Mouse (Mus musculus) heart, embryonic 14.5 days (tissue): ENCODE results near the gene Spock1. TPM values are rescaled to one million over a fixed set of nuclear protein-coding genes. Genes with fewer than 3 reads are reported as not detected.

ENCODE experiments used
- ATAC-seq: fragments of 200-750 bp; cut with Nextera tagmentation; 2 replicates; pipeline ENCODE4 v1.8.0; 2017; ENCODE audit warnings: low read depth, moderate TSS enrichment; ENCODE audit not compliant: insufficient number of reproducible peaks, insufficient read depth, low FRiP score
- H3K27ac ChIP-seq, 2 experiments: fragments of 200-500 bp in 1 of 2; fragments of 300-500 bp in 1 of 2; sonication (generic) in 1 of 2; replicated peaks in 1 of 2; 2 replicates each; pipeline ENCODE4 v1.5.1; 2012 to 2014; ENCODE audit warnings: low read depth in 2 of 2, low read length in 2 of 2, control low read depth in 1 of 2, mild to moderate bottlenecking in 1 of 2, mixed read lengths in 1 of 2; ENCODE audit not compliant: control insufficient read depth in 1 of 2, insufficient read depth in 1 of 2
- H3K27me3 ChIP-seq: fragments of 300-500 bp; sonication (generic); 2 replicates; pipeline ENCODE4 v1.6.1; 2014; ENCODE audit warnings: mild to moderate bottlenecking, low read length, control low read depth; ENCODE audit not compliant: control insufficient read depth, insufficient read depth
- H3K36me3 ChIP-seq: fragments of 300-500 bp; sonication (generic); 2 replicates; pipeline ENCODE4 v1.6.1; 2014; ENCODE audit warnings: mild to moderate bottlenecking, control low read depth, low read length, mixed read lengths; ENCODE audit not compliant: control insufficient read depth, insufficient read depth
- H3K4me1 ChIP-seq, 2 experiments: fragments of 200-500 bp in 1 of 2; fragments of 300-500 bp in 1 of 2; sonication (generic) in 1 of 2; 2 replicates each; pipeline ENCODE4 v1.6.1; 2012 to 2014; ENCODE audit warnings: low read length in 2 of 2, control low read depth in 1 of 2, mixed read lengths in 1 of 2; ENCODE audit not compliant: control insufficient read depth in 2 of 2, insufficient read depth in 2 of 2
- H3K4me2 ChIP-seq: fragments of 300-500 bp; sonication (generic); 2 replicates; pipeline ENCODE4 v1.6.1; 2014; ENCODE audit warnings: mild to moderate bottlenecking, low read length
- H3K4me3 ChIP-seq, 2 experiments: fragments of 200-500 bp in 1 of 2; fragments of 300-500 bp in 1 of 2; sonication (generic) in 1 of 2; 2 replicates each; pipeline ENCODE4 v1.5.1; 2012 to 2014; ENCODE audit warnings: low read length in 2 of 2, mild to moderate bottlenecking in 2 of 2, control low read depth in 1 of 2, low read depth in 1 of 2, moderate library complexity in 1 of 2; ENCODE audit not compliant: control insufficient read depth in 1 of 2, insufficient read depth in 1 of 2
- H3K9ac ChIP-seq: fragments of 300-500 bp; sonication (generic); 2 replicates; pipeline ENCODE4 v1.6.1; 2014; ENCODE audit warnings: mild to moderate bottlenecking, low read length
- H3K9me3 ChIP-seq: fragments of 300-500 bp; sonication (generic); 2 replicates; pipeline ENCODE4 v1.6.1; 2016; ENCODE audit warnings: low read length, control low read depth; ENCODE audit not compliant: control insufficient read depth
- WGBS: fragments of 180-500 bp; shearing (Covaris S2); extraction: QIAGEN DNeasy Blood & Tissue Kit; methylation state at CpG from one replicate; pipeline ENCODE4 v1.1.7; 2014; 5-methylcytosine and 5-hydroxymethylcytosine counted together
- polyA plus RNA-seq: library from polyadenylated mRNA; unstranded; fragments of >200 nt; fragmentation: Nextera tagmentation; extraction: Ambion mirVana; gene quantifications from 2 replicates; pipeline ENCODE4 v1.2.1, GENCODE M21; 2014

The Spock1 gene
- polyA plus RNA-seq, 1 experiment from 2014 or later: 0.70 TPM

- H3K4me2 ChIP-seq: no peak overlapping the region
- no peak overlapping the region for H3K4me3 ChIP-seq
- H3K9ac ChIP-seq: no peak overlapping the region
- 86% methylated on average over 2 of the region's 2 CpGs for WGBS
- H3K27me3 ChIP-seq: no peaks in the 10 kb centered on the region
- no peak overlapping the region for H3K27ac ChIP-seq
- peaks cover 5 to 6% of the 10 kb centered on the region in 2 experiments; a peak in 2 of 4 replicates for H3K4me1 ChIP-seq
- H3K36me3 ChIP-seq: no peaks in the 10 kb centered on the region
- no peak for ATAC-seq
- 0 out of 2 replicates have a peak, but pooled peaks cover 3% of the 10 kb centered on the region for H3K9me3 ChIP-seq
Measured at GRCm38 (mm10) chr13:57640968-57641367, 267.2 kb downstream of the Spock1 start.

GRCm38 (mm10) chr13:57638820-57639219, 269.3 kb downstream of the Spock1 start:
- ATAC-seq: no peak
- WGBS: 86% methylated on average over 5 of the region's 5 CpGs

GRCm38 (mm10) chr13:57637606-57638132, 270.5 kb downstream of the Spock1 start:
- ATAC-seq: no peak
- no peaks in the 10 kb centered on the region for H3K27me3 ChIP-seq
- no peaks in the 10 kb centered on the region for H3K9me3 ChIP-seq
- H3K4me2 ChIP-seq: no peak overlapping the region
- no peak overlapping the region for H3K27ac ChIP-seq
- no peaks in the 10 kb centered on the region for H3K36me3 ChIP-seq
- H3K4me3 ChIP-seq: no peak overlapping the region
- 84% methylated on average over 15 of the region's 15 CpGs for WGBS
- H3K9ac ChIP-seq: no peak overlapping the region
- H3K4me1 ChIP-seq: peaks cover 5 to 6% of the 10 kb centered on the region in 2 experiments; a peak in 2 of 4 replicates

More at GRCm38 (mm10) chr13:57638820-57639219, 269.3 kb downstream of the Spock1 start:
- H3K4me2 ChIP-seq: no peak overlapping the region
- peaks cover 5 to 6% of the 10 kb centered on the region in 2 experiments; a peak in 2 of 4 replicates for H3K4me1 ChIP-seq
- H3K4me3 ChIP-seq: no peak overlapping the region
- H3K9me3 ChIP-seq: no peaks in the 10 kb centered on the region
- no peak overlapping the region for H3K9ac ChIP-seq
- no peaks in the 10 kb centered on the region for H3K36me3 ChIP-seq
- no peaks in the 10 kb centered on the region for H3K27me3 ChIP-seq
- H3K27ac ChIP-seq: no peak overlapping the region

- Histone ChIP-seq H3K36me3 (no peaks in the 10 kb centered on the region), H3K4me1 (peaks cover 5 to 6% of the 10 kb centered on the region in 2 experiments; a peak in 2 of 4 replicates), H3K9me3 (no peaks in the 10 kb centered on the region), H3K27ac (no peak overlapping the region), H3K9ac (no peak overlapping the region), H3K27me3 (no peaks in the 10 kb centered on the region), H3K4me2 (no peak overlapping the region), H3K4me3 (no peak overlapping the region)
- 76% methylated on average over 10 of the region's 10 CpGs for WGBS
- no peak for ATAC-seq
Measured at GRCm38 (mm10) chr13:57637080-57637572, 271.0 kb downstream of the Spock1 start.

- H3K9ac ChIP-seq: no peak overlapping the region
- 70% methylated on average over 10 of the region's 10 CpGs for WGBS
- H3K27me3 ChIP-seq: no peaks in the 10 kb centered on the region
- no peak overlapping the region for H3K27ac ChIP-seq
- no peaks in the 10 kb centered on the region for H3K9me3 ChIP-seq
- no peak overlapping the region for H3K4me2 ChIP-seq
- 0 out of 4 replicates have a peak, but pooled peaks cover 0 to under 1% of the 10 kb centered on the region in 2 experiments for H3K4me1 ChIP-seq
- no peaks in the 10 kb centered on the region for H3K36me3 ChIP-seq
- ATAC-seq: no peak
- no peak overlapping the region for H3K4me3 ChIP-seq
Measured at GRCm38 (mm10) chr13:57636196-57637015, 271.7 kb downstream of the Spock1 start.

GRCm38 (mm10) chr13:57630532-57630931, 277.6 kb downstream of the Spock1 start:
- Histone ChIP-seq H3K27ac (no peak overlapping the region), H3K4me1 (no peaks in the 10 kb centered on the region), H3K4me2 (no peak overlapping the region), H3K9me3 (no peaks in the 10 kb centered on the region), H3K27me3 (no peaks in the 10 kb centered on the region), H3K4me3 (no peak overlapping the region), H3K36me3 (no peaks in the 10 kb centered on the region), H3K9ac (no peak overlapping the region)
- WGBS: 74% methylated on average over 4 of the region's 4 CpGs
- ATAC-seq: no peak

GRCm38 (mm10) chr13:57628218-57628617, 279.9 kb downstream of the Spock1 start:
- H3K27ac ChIP-seq: no peak overlapping the region
- no peaks in the 10 kb centered on the region for H3K36me3 ChIP-seq
- H3K4me3 ChIP-seq: no peak overlapping the region
- no peak overlapping the region for H3K4me2 ChIP-seq
- no peaks in the 10 kb centered on the region for H3K9me3 ChIP-seq
- no peaks in the 10 kb centered on the region for H3K27me3 ChIP-seq
- no peak for ATAC-seq
- no peaks in the 10 kb centered on the region for H3K4me1 ChIP-seq
- WGBS: 26% methylated on average over 8 of the region's 8 CpGs
- H3K9ac ChIP-seq: no peak overlapping the region
